Mouse (Mus musculus): ENCODE measurements around the gene Ppa2. TPM values are rescaled to one million over a fixed set of nuclear protein-coding genes. Genes with fewer than 3 reads are reported as not detected.

Gene Ppa2
- polyA plus RNA-seq, 1 experiment, result 200 TPM

- no peak overlapping the region for H3K27ac ChIP-seq (ENCODE audit: insufficient read depth, low read depth, low read length)
- no peak overlapping the region for H3K4me3 ChIP-seq (ENCODE audit: insufficient read depth, low read depth, low read length)
- TF ChIP-seq CTCF (conservative IDR thresholded peaks at IDR 0.05; ENCODE audit: insufficient read depth, insufficient read length, low read depth, low read length), result no peak
- no peak for TF ChIP-seq POLR2A (IDR thresholded peaks at IDR 0.05; ENCODE audit: low read depth, low read length)
- no peaks in the 10 kb centered on the region for H3K4me1 ChIP-seq (ENCODE audit: control insufficient read depth, insufficient read depth, low read length)
- H3K36me3 ChIP-seq (ENCODE audit: control insufficient read depth, insufficient read depth, low read length), result no peaks in the 10 kb centered on the region; the same call in 1 of the 2 replicates
- DNase-seq, result no peak
- 80% methylated on average over 9 of the region's 9 CpGs for WGBS
- no peaks in the 10 kb centered on the region for H3K27me3 ChIP-seq (replicated peaks; ENCODE audit: control insufficient read depth, insufficient read depth, low read length)
Measured at GRCm38 (mm10) chr3:133338851-133339356, 29.0 kb downstream of the Ppa2 start.

GRCm38 (mm10) chr3:133339411-133339823 lies 29.5 kb downstream of the Ppa2 start:
- WGBS, result 47% methylated on average over 11 of the region's 11 CpGs
- TF ChIP-seq CTCF (conservative IDR thresholded peaks at IDR 0.05; ENCODE audit: insufficient read depth, insufficient read length, low read depth, low read length) (no peak), POLR2A (IDR thresholded peaks at IDR 0.05; ENCODE audit: low read depth, low read length) (no peak)
- Histone ChIP-seq H3K27ac (ENCODE audit: insufficient read depth, low read depth, low read length) (no peak overlapping the region), H3K36me3 (ENCODE audit: control insufficient read depth, insufficient read depth, low read length) (no peaks in the 10 kb centered on the region; the same call in 1 of the 2 replicates), H3K27me3 (replicated peaks; ENCODE audit: control insufficient read depth, insufficient read depth, low read length) (no peaks in the 10 kb centered on the region), H3K4me3 (ENCODE audit: insufficient read depth, low read depth, low read length) (no peak overlapping the region), H3K4me1 (ENCODE audit: control insufficient read depth, insufficient read depth, low read length) (no peaks in the 10 kb centered on the region)
- DNase-seq, result peak; percentile 15

- Histone ChIP-seq H3K4me1 (ENCODE audit: control insufficient read depth, insufficient read depth, low read length) (no peaks in the 10 kb centered on the region), H3K27ac (ENCODE audit: insufficient read depth, low read depth, low read length) (no peak overlapping the region), H3K36me3 (ENCODE audit: control insufficient read depth, insufficient read depth, low read length) (no peaks in the 10 kb centered on the region; the same call in 1 of the 2 replicates), H3K27me3 (replicated peaks; ENCODE audit: control insufficient read depth, insufficient read depth, low read length) (no peaks in the 10 kb centered on the region), H3K4me3 (ENCODE audit: insufficient read depth, low read depth, low read length) (no peak overlapping the region)
- no peak for DNase-seq
- WGBS, result 88% methylated on average over 11 of the region's 11 CpGs
- TF ChIP-seq CTCF (conservative IDR thresholded peaks at IDR 0.05; ENCODE audit: insufficient read depth, insufficient read length, low read depth, low read length), result no peak
- TF ChIP-seq POLR2A (IDR thresholded peaks at IDR 0.05; ENCODE audit: low read depth, low read length), result no peak
Measured at GRCm38 (mm10) chr3:133341106-133341505, 31.2 kb downstream of the Ppa2 start.

GRCm38 (mm10) chr3:133347535-133347934 lies 37.6 kb downstream of the Ppa2 start:
- H3K27me3 ChIP-seq (replicated peaks; ENCODE audit: control insufficient read depth, insufficient read depth, low read length), result no peaks in the 10 kb centered on the region
- H3K27ac ChIP-seq (ENCODE audit: insufficient read depth, low read depth, low read length), result no peak overlapping the region
- no peak overlapping the region for H3K4me3 ChIP-seq (ENCODE audit: insufficient read depth, low read depth, low read length)
- 58% methylated on average over 7 of the region's 7 CpGs for WGBS
- TF ChIP-seq CTCF (conservative IDR thresholded peaks at IDR 0.05; ENCODE audit: insufficient read depth, insufficient read length, low read depth, low read length) (no peak), POLR2A (IDR thresholded peaks at IDR 0.05; ENCODE audit: low read depth, low read length) (no peak)
- H3K4me1 ChIP-seq (ENCODE audit: control insufficient read depth, insufficient read depth, low read length), result no peaks in the 10 kb centered on the region
- DNase-seq, result no peak
- no peaks in the 10 kb centered on the region for H3K36me3 ChIP-seq (ENCODE audit: control insufficient read depth, insufficient read depth, low read length)

- 100% methylated on average over 2 of the region's 2 CpGs for WGBS
- TF ChIP-seq CTCF (conservative IDR thresholded peaks at IDR 0.05; ENCODE audit: insufficient read depth, insufficient read length, low read depth, low read length) (no peak), POLR2A (IDR thresholded peaks at IDR 0.05; ENCODE audit: low read depth, low read length) (no peak)
- no peaks in the 10 kb centered on the region for H3K4me1 ChIP-seq (ENCODE audit: control insufficient read depth, insufficient read depth, low read length)
- DNase-seq, result no peak
- H3K27me3 ChIP-seq (replicated peaks; ENCODE audit: control insufficient read depth, insufficient read depth, low read length), result no peaks in the 10 kb centered on the region
- H3K27ac ChIP-seq (ENCODE audit: insufficient read depth, low read depth, low read length), result no peak overlapping the region
- no peak overlapping the region for H3K4me3 ChIP-seq (ENCODE audit: insufficient read depth, low read depth, low read length)
- H3K36me3 ChIP-seq (ENCODE audit: control insufficient read depth, insufficient read depth, low read length), result no peaks in the 10 kb centered on the region
Measured at GRCm38 (mm10) chr3:133348847-133349246, 38.9 kb downstream of the Ppa2 start.

GRCm38 (mm10) chr3:133357426-133357974 lies 47.6 kb downstream of the Ppa2 start:
- H3K36me3 ChIP-seq (ENCODE audit: control insufficient read depth, insufficient read depth, low read length), result no peaks in the 10 kb centered on the region
- WGBS, result 59% methylated on average over 6 of the region's 6 CpGs
- DNase-seq, result no peak

GRCm38 (mm10) chr3:133357977-133358376 lies 48.1 kb downstream of the Ppa2 start:
- DNase-seq, result no peak
- TF ChIP-seq POLR2A (IDR thresholded peaks at IDR 0.05; ENCODE audit: low read depth, low read length) (no peak), CTCF (conservative IDR thresholded peaks at IDR 0.05; ENCODE audit: insufficient read depth, insufficient read length, low read depth, low read length) (no peak)
- Histone ChIP-seq H3K4me1 (ENCODE audit: control insufficient read depth, insufficient read depth, low read length) (no peaks in the 10 kb centered on the region), H3K27ac (ENCODE audit: insufficient read depth, low read depth, low read length) (no peak overlapping the region), H3K4me3 (ENCODE audit: insufficient read depth, low read depth, low read length) (no peak overlapping the region), H3K36me3 (ENCODE audit: control insufficient read depth, insufficient read depth, low read length) (no peaks in the 10 kb centered on the region), H3K27me3 (replicated peaks; ENCODE audit: control insufficient read depth, insufficient read depth, low read length) (no peaks in the 10 kb centered on the region)

More at GRCm38 (mm10) chr3:133357426-133357974, 47.6 kb downstream of the Ppa2 start:
- Histone ChIP-seq H3K4me1 (ENCODE audit: control insufficient read depth, insufficient read depth, low read length) (no peaks in the 10 kb centered on the region), H3K27me3 (replicated peaks; ENCODE audit: control insufficient read depth, insufficient read depth, low read length) (no peaks in the 10 kb centered on the region), H3K27ac (ENCODE audit: insufficient read depth, low read depth, low read length) (no peak overlapping the region), H3K4me3 (ENCODE audit: insufficient read depth, low read depth, low read length) (no peak overlapping the region)
- TF ChIP-seq CTCF (conservative IDR thresholded peaks at IDR 0.05; ENCODE audit: insufficient read depth, insufficient read length, low read depth, low read length), result no peak
- TF ChIP-seq POLR2A (IDR thresholded peaks at IDR 0.05; ENCODE audit: low read depth, low read length), result no peak
